Mouse (Mus musculus) ovary, adult 18-20 months (tissue): ENCODE data around the gene Nsg2.

Experiments used
- DNase-seq: peaks from one replicate; pipeline ENCODE4 v3.0.0; 2022; ENCODE audit warnings: low spot score, mixed read lengths

The Nsg2 gene

DNA sequence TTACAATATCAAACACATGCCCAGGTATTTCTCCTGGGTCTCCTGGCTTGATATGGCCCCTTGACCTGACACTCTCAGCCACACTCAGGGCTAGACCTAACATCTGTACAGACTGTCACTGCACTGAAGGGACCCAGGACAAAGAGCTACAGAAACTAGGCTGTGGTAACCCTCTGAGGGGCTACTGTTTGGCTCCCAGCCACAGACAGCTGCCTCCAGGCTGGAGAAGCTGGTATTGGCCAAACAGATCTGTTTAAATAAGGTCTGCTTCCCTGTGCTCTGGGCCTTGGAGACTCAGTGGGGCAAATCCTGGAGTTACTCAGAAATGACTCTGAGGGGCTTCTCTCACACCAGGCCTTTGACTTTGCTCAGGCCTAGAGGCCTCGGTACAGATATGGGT, 86.3 kb downstream of the Nsg2 start:
- DNase-seq = no peak

DNA sequence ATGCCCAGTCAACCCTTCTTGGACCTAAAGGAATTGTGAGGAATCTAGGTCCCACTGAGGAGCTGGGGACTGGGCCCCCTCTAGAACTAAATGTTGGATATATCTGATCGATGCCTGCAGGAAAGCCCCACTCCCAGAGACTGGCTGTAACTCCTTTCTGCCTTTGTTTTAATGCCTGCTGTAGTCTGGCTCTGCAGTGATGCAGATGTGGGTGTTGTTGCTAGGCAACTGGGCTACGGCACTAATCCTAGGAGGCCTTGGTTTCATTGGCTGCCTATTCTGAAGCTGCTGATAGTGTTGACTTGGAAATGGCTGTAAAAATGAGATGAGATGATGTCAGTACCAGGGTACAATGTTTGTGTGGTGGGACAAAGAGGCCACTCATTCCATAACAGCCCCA, 87.1 kb downstream of the Nsg2 start:
- no peak for DNase-seq

DNA sequence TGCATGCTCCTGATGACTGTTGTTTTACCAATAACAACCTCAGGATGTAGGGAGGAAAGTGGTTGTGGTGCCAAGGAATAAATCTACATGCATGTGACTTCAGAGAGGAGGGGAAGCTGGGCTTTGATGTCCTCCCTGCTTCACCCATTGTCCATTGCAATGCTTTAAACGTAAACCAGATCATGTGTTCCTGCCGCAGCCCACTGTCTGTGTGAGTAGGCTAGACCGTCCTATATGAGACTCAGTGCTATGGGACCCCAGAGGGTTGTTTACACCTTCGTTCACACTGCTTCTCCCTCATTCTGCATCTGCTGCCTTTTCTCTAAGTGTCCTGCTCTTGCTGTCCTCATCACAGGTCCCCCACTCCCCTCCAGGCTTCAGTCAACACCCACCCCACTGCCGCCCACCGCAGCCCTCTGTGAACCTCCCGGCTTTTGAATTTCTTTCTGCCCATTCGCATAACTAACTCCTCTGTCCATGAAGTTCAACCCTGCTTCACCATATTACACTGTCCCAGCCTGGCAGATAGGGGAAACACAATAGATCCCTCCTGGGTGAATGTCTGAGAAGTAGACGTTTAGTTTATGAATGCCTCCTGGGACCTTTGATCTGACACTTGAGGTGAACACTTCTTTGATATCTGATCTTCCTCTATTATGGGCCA, 87.6 kb downstream of the Nsg2 start:
- DNase-seq = no peak

DNA sequence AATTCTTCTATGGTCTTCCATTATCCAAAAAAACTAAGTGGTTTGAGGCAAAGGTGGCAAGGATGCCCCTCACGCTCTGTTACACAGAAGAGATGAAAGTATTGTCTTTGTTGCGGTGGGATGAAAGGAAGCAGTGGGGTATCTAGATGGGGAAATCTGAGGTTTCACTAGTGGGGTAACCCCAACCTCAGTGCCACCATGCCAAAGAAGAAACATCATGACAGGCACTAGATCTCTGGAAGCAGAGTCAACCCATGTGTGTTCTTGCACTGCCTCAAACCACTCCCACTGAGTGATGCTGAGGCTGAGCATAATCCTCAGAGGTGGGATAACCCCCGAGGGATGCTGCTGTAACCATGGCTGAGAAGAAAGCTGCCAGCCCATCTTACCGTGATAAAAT, 95.5 kb downstream of the Nsg2 start:
- DNase-seq = no peak

DNA sequence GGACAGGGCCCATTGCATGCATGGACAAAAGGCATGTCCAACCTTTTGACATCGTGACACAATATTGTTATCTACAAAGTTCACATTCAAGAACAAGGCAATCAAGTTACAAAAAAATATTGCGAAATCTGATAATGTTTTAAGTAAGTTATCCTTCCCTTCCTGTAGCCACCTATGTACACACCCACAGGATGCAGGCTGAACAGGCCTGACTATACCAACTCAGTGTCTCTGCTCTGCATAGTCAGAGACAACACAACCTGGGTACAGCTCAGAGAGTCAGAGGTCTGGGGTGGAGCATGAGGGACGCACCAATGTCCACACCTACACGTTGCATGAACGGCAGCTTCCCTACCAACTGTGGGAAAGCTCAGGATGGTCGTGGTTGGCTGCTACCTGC, 96.1 kb downstream of the Nsg2 start:
- no peak for DNase-seq

DNA sequence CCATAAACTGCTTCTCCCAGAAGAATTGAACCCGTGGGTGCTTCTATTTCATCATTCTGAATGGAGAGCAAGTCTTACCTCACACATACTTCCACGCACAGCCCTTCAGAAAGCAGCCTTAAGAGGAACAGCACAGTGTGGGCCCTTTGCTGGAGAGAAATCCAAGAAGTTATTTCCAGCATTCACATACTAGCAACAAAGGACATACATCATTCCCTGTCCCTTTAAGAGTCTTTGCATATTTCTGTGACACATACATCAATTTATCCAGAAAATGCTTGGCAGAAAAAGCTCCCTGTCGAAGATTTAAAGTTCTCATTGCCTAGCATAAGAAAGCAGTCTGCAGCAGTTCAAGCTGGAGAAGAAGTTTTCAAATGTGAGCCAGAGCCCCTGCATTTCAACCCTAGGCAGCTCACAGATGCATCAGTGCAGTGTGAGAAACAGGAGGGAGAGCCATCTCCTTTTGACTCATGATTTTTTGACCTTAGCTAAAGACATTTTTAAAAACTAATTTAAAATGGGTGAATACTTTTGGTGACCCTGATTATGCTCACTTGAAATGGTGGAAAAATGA, 100.9 kb downstream of the Nsg2 start:
- DNase-seq = no peak

DNA sequence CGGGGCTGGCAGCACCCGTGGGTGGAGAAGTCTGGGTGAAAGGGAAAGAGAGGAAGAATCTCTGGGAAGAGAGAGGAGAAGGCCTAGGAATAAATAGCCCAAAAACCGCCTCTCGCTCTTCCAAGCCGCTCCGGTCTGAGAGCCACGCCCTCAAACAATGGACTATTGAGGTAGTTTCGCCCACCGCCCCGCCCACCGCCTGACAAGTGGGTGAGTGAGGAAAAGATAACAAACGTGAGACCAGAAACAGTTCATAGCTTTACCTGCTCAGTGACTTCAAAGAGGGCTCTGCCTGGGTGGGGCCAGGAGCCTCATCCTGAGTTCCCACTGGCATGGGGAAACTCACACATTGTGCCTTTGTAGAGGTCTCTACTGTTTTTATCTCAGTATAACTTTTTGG, 102.7 kb downstream of the Nsg2 start:
- no peak for DNase-seq

DNA sequence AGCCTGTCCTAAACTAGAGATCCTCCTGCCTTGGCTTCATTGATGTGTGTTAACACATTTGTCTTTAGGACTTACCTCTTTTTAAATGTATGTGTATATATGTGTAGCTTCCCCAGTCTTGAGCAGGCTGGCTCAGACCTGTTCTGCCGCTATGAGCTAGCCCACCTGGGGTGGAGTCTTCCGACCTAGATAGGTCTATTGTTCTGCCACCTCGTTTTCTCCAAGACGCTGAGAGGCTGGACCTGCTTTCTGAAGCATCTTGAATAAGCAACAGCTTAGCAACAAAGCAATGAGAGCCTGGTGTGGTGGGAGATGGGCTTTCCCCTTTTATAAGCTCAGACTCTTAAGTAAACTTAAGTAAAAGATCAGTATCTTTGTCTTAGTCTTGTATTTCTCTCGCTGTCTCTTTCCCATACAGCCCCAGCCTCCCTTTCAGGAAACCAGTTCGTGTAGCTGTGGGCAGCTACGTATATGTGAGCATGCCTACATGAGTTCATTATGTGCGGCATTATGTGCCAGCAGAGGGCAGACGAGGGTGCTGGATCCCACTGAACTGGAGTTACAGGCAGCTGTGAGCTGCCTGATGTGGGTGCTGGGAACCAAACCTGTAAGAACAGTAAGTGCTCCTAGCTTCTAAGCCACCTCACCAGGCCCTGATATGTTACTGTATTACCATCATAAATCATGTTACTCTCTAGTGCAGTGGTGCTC, 104.3 kb downstream of the Nsg2 start:
- no peak for DNase-seq

DNA sequence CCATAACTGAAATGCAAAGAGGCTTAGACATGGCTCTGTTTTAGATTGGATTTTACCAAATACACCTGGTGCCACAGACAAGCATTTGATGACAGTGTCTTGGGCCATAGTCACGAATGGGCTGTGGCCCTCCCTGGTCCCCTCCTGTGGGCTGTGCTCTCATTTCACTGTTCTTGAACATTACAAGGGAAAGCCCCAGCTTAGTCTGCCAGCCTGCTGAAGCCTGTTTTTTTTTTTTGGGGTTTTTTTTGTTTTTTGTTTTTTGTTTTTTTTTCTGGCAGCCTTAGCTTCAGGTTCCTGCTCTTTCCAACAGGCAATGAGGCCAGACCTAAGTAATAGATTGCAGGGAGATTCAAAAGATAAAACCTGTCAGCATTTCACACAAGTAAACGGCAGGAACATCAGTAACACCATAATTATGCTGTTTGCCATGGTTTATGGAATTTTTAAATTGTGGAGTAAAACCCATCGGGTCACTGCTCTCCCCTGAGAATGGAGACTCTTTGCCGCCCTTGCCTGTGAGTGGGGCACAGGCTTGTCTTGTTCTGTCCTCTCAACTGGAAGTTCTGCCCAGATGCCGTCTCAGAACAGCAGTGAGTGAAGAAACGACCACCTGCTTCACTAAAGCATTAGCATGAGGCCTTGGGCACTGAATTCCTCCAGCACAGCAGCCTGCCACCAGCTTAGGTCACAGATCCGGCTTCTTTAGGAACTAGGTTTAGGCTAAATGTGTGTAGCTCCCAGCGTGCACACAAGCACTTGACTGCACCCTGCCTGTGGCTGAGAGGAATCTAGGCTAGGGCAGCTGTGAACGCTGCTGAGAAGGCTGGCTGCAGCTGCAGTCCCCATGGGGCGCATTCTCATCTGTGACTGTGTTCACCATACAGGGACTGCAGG, 105.7 kb downstream of the Nsg2 start:
- DNase-seq = no peak

DNA sequence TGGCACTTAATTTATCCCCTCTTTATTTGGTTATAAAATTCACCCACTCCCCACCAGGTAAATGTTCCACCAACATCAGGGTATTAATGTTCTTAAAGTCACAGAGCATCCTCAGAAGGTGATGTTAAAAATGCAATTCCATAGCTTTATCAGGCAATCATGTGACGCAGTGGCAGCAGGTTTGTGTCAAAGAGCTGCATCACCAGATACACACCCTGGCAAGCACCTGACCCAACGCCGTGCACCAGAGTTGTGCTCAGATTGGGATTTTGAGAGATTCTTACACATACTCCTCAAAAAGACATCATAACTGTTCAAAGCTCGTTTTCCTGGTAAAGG, 106.4 kb downstream of the Nsg2 start:
- DNase-seq = no peak

DNA sequence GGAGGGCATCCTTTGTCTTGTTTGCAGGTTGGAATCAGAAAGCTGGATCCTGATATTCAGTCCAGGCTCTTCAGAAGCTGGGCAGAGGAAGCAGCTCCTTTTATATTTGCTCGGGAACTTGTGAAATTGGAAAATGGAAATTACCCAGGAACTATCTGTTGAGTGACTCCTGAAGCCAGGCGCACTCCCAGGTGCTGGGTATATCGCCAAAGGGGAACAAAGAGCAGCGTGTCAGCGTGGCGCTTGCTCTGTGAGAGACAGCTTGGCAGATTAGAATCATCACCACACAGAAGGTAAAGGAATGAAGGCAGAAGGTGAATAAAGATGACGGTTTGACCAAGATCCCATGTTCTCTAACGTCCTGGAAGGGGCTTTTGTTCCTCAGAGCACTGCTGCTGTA, 108.2 kb downstream of the Nsg2 start:
- DNase-seq = no peak
